Mouse (Mus musculus) liver, embryonic 14.5 days (tissue): Measurements from ENCODE around the gene Rabl6. TPM values are rescaled to one million over a fixed set of nuclear protein-coding genes. Genes with fewer than 3 reads are reported as not detected.

Source experiments
- ATAC-seq: fragments of 200-750 bp; cut with Nextera tagmentation; 2 replicates; pipeline ENCODE4 v1.8.0; 2017; ENCODE audit warnings: moderate number of reproducible peaks, mild to moderate bottlenecking, moderate library complexity; ENCODE audit not compliant: insufficient read depth
- DNase-seq, 3 experiments: peaks; one replicate each; pipeline ENCODE4 v3.0.0-alpha.2; 2012 to 2013; ENCODE audit warnings: low read depth in 3 of 3, low spot score in 3 of 3
- H3K27ac ChIP-seq: fragments of 300-500 bp; sonication (generic); 2 replicates; pipeline ENCODE4 v1.5.1; 2014; ENCODE audit warnings: moderate library complexity, mild to moderate bottlenecking, control low read depth, inconsistent platforms
- H3K27me3 ChIP-seq: fragments of 300-500 bp; sonication (generic); 2 replicates; pipeline ENCODE4 v1.6.1; 2014; ENCODE audit warnings: mild to moderate bottlenecking, low read length, moderate library complexity; ENCODE audit not compliant: control insufficient read depth, insufficient read depth
- H3K36me3 ChIP-seq: fragments of 300-500 bp; sonication (generic); replicated peaks from 2 replicates; pipeline ENCODE4 v1.6.1; 2014; ENCODE audit warnings: low read depth; ENCODE audit not compliant: control insufficient read depth, insufficient read depth
- H3K4me1 ChIP-seq, 2 experiments: fragments of 200-500 bp in 1 of 2; fragments of 300-500 bp in 1 of 2; sonication (generic) in 1 of 2; replicated peaks; 2 replicates each; pipeline ENCODE4 v1.6.1; 2012 to 2014; ENCODE audit warnings: antibody characterized with exemption in 1 of 2, inconsistent platforms in 1 of 2, low read length in 1 of 2; ENCODE audit not compliant: control insufficient read depth in 2 of 2, insufficient read depth in 2 of 2
- H3K4me2 ChIP-seq: fragments of 300-500 bp; sonication (generic); 2 replicates; pipeline ENCODE4 v1.6.1; 2014; ENCODE audit warnings: low read depth, mild to moderate bottlenecking, control low read depth, moderate library complexity
- H3K4me3 ChIP-seq, 2 experiments: fragments of 200-500 bp in 1 of 2; fragments of 300-500 bp in 1 of 2; sonication (generic) in 1 of 2; 2 replicates each; pipeline ENCODE4 v1.5.1; 2012 to 2014; ENCODE audit warnings: low read depth in 2 of 2, low read length in 2 of 2, mild to moderate bottlenecking in 2 of 2, control low read depth in 1 of 2, inconsistent platforms in 1 of 2, moderate library complexity in 1 of 2; ENCODE audit not compliant: insufficient read depth in 1 of 2
- H3K9ac ChIP-seq: fragments of 300-500 bp; sonication (generic); replicated peaks from 2 replicates; pipeline ENCODE4 v1.6.1; 2014; ENCODE audit warnings: mild to moderate bottlenecking, control low read depth, moderate library complexity
- H3K9me3 ChIP-seq: fragments of 300-500 bp; sonication (generic); 2 replicates; pipeline ENCODE4 v1.6.1; 2016; ENCODE audit warnings: low read length, mixed read lengths; ENCODE audit not compliant: control insufficient read depth
- CTCF ChIP-seq: IDR thresholded peaks from 2 replicates; pipeline ENCODE4 v1.5.1; 2016; ENCODE audit warnings: antibody characterized with exemption, low read depth, control low read depth
- EP300 ChIP-seq: IDR thresholded peaks from 2 replicates; pipeline ENCODE4 v1.6.1; 2016; ENCODE audit warnings: antibody characterized with exemption, low read depth
- WGBS: fragments of 180-500 bp; shearing (Covaris S2); extraction: QIAGEN DNeasy Blood & Tissue Kit; methylation state at CpG from one replicate; pipeline ENCODE4 v1.1.7; 2014; ENCODE audit not compliant: insufficient replicate concordance; 5-methylcytosine and 5-hydroxymethylcytosine counted together
- polyA plus RNA-seq, 2 experiments: library from polyadenylated mRNA; depleted of rRNA in 1 of 2; stranded (reverse) in 1 of 2; unstranded in 1 of 2; fragments of >200 nt; fragmentation: Nextera tagmentation in 1 of 2; extraction: Ambion mirVana in 1 of 2; gene quantifications; 2 replicates each; pipeline versions ENCODE4 v1.2.1 to v1.2.3; 2012 to 2014

The Rabl6 gene
- polyA plus RNA-seq, 2 experiments, result 18.6 to 21.5 TPM

GRCm38 (mm10) chr2:25598749-25599148 lies 9.6 kb downstream of the Rabl6 start:
- no peak for TF ChIP-seq CTCF
- TF ChIP-seq EP300, result no peak
- Histone ChIP-seq H3K9me3 (no peaks in the 10 kb centered on the region), H3K4me1 (no peaks in the 10 kb centered on the region; a peak in 1 of 4 replicates), H3K4me3 (no peak overlapping the region), H3K36me3 (peaks cover 58% of the 10 kb centered on the region), H3K27ac (no peak overlapping the region), H3K4me2 (no peak overlapping the region), H3K27me3 (no peaks in the 10 kb centered on the region), H3K9ac (no peak overlapping the region)
- WGBS, result 85% methylated on average over 1 of the region's 1 CpGs
- DNase-seq, result no peak
- ATAC-seq, result no peak

GRCm38 (mm10) chr2:25596765-25597510 lies 11.4 kb downstream of the Rabl6 start:
- Histone ChIP-seq H3K9ac (no peak overlapping the region), H3K36me3 (peaks cover 63% of the 10 kb centered on the region), H3K27ac (no peak overlapping the region), H3K27me3 (no peaks in the 10 kb centered on the region), H3K4me2 (no peak overlapping the region), H3K9me3 (no peaks in the 10 kb centered on the region), H3K4me3 (no peak overlapping the region), H3K4me1 (no peaks in the 10 kb centered on the region; a peak in 1 of 4 replicates)
- WGBS, result 85% methylated on average over 5 of the region's 5 CpGs
- TF ChIP-seq CTCF (no peak), EP300 (no peak)
- DNase-seq (no peak), ATAC-seq (no peak)

GRCm38 (mm10) chr2:25591863-25592262 lies 16.5 kb downstream of the Rabl6 start:
- DNase-seq, result no peak

GRCm38 (mm10) chr2:25588227-25588907 lies 20.0 kb downstream of the Rabl6 start:
- ATAC-seq (no peak), DNase-seq (no peak)
- Histone ChIP-seq H3K27ac (no peak overlapping the region), H3K4me1 (no peaks in the 10 kb centered on the region), H3K9me3 (no peaks in the 10 kb centered on the region), H3K4me2 (no peak overlapping the region), H3K36me3 (peaks cover 14% of the 10 kb centered on the region), H3K4me3 (no peak overlapping the region), H3K9ac (no peak overlapping the region), H3K27me3 (no peaks in the 10 kb centered on the region)
- no peak for TF ChIP-seq CTCF
- no peak for TF ChIP-seq EP300
- 70% methylated on average over 8 of the region's 8 CpGs for WGBS

More at GRCm38 (mm10) chr2:25591863-25592262, 16.5 kb downstream of the Rabl6 start:
- Histone ChIP-seq H3K9ac (no peak overlapping the region), H3K4me1 (no peaks in the 10 kb centered on the region), H3K27me3 (no peaks in the 10 kb centered on the region), H3K27ac (no peak overlapping the region), H3K36me3 (peaks cover 23% of the 10 kb centered on the region), H3K4me2 (no peak overlapping the region), H3K9me3 (no peaks in the 10 kb centered on the region), H3K4me3 (no peak overlapping the region)
- WGBS, result 61% methylated on average over 2 of the region's 2 CpGs
- TF ChIP-seq CTCF (peak; percentile 82), EP300 (no peak)
- ATAC-seq, result no peak

- no peak overlapping the region for H3K27ac ChIP-seq
- peaks cover 8% of the 10 kb centered on the region for H3K36me3 ChIP-seq
- no peak overlapping the region for H3K9ac ChIP-seq
- 85% methylated on average over 8 of the region's 8 CpGs for WGBS
- H3K9me3 ChIP-seq, result no peaks in the 10 kb centered on the region
- TF ChIP-seq EP300 (no peak), CTCF (no peak)
- ATAC-seq (no peak), DNase-seq (no peak)
- H3K4me2 ChIP-seq, result no peak overlapping the region
- H3K4me1 ChIP-seq, result no peaks in the 10 kb centered on the region
- no peaks in the 10 kb centered on the region for H3K27me3 ChIP-seq
- no peak overlapping the region for H3K4me3 ChIP-seq
These were observed 21.0 kb downstream of the Rabl6 start for GRCm38 (mm10) chr2:25587290-25587689.
